Mouse (Mus musculus): ENCODE results near the gene Fcnb. TPM values are rescaled to one million over a fixed set of nuclear protein-coding genes. Genes with fewer than 3 reads are reported as not detected.

The Fcnb gene
- not detected in 2 replicates for polyA plus RNA-seq (2016; fragmentation: Nextera tagmentation; extraction: Ambion mirVana)

DNA sequence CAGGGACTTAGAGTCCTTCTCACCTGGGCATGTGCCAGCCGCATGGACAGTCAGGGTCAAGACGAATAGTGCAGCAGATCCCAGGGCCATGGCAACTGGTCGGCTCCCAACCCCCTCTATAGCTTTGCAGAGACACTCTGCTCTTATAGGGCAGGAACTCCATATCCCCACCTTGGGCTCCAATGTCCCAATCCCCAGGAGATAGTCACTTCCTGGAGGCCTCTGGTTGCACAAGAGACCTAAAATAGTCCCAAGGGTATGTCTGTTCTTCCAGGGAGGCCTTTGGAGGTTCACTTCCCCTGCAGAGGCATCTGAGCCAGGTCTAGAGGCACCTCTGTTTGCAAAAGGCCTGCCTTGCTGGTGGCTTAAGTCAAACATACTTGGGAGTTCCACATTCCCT, at the start of gene Fcnb:
Fcnb (minus strand) TSS at position 118 of the 400 bp plus-strand sequence.
- Histone ChIP-seq H3K4me3 (no peak within 1 kb of the TSS), H3K36me3 (replicated peaks) (no peaks in the 10 kb centered on the region), H3K9me3 (no peaks in the 10 kb centered on the region), H3K4me1 (peaks cover 11% of the 10 kb centered on the region), H3K27me3 (replicated peaks; ENCODE audit: low read depth, poor library complexity, severe bottlenecking) (no peaks in the 10 kb centered on the region), H3K27ac (replicated peaks) (no peak within 1 kb of the TSS)
- no peak for DNase-seq (ENCODE audit: low spot score)
- 86% methylated on average over 3 of the region's 3 CpGs for WGBS

DNA sequence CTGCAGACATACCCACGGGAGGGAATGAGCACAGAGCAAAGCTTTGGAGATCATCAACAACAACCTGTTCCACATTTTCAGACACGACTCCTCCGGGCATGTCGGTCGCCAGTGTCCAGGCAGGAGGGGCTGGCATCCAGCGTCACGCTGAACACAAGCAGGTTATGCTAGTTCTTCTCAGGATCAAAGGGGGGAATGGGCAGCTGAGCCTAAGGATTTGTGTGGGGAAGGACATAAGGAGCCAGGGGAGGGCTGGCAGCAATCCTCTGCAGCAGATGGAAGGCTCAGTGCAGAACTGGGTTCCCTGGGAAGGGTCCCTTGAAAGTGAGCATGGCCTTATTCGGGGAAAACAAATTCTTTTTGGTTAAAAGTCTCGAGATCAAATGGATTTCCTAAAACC, 49.1 kb upstream of the Fcnb start:
- no peak for DNase-seq (ENCODE audit: low spot score)

GRCm38 (mm10) chr2:28132117-28132516, 47.4 kb upstream of the Fcnb start:
- H3K27ac ChIP-seq (replicated peaks) = no peak overlapping the region
- no peaks in the 10 kb centered on the region for H3K9me3 ChIP-seq
- WGBS = 81% methylated on average over 4 of the region's 4 CpGs
- H3K27me3 ChIP-seq (replicated peaks; ENCODE audit: low read depth, poor library complexity, severe bottlenecking) = no peaks in the 10 kb centered on the region
- H3K36me3 ChIP-seq (replicated peaks) = no peaks in the 10 kb centered on the region
- DNase-seq (ENCODE audit: low spot score) = no peak
- no peaks in the 10 kb centered on the region for H3K4me1 ChIP-seq
- no peak overlapping the region for H3K4me3 ChIP-seq

More for the DNA sequence above, 49.1 kb upstream of the Fcnb start:
- Histone ChIP-seq H3K4me3 (no peak overlapping the region), H3K4me1 (peaks cover 8% of the 10 kb centered on the region; the same call in 1 of the 2 replicates), H3K27ac (replicated peaks) (no peak overlapping the region), H3K36me3 (replicated peaks) (no peaks in the 10 kb centered on the region), H3K9me3 (no peaks in the 10 kb centered on the region), H3K27me3 (replicated peaks; ENCODE audit: low read depth, poor library complexity, severe bottlenecking) (no peaks in the 10 kb centered on the region)
- WGBS = 85% methylated on average over 9 of the region's 9 CpGs

GRCm38 (mm10) chr2:28126763-28127438, 42.2 kb upstream of the Fcnb start:
- Histone ChIP-seq H3K27me3 (replicated peaks; ENCODE audit: low read depth, poor library complexity, severe bottlenecking) (no peaks in the 10 kb centered on the region), H3K36me3 (replicated peaks) (no peaks in the 10 kb centered on the region), H3K4me3 (no peak overlapping the region), H3K4me1 (peaks cover 7% of the 10 kb centered on the region), H3K9me3 (peaks cover 8% of the 10 kb centered on the region; the same call in 1 of the 2 replicates), H3K27ac (replicated peaks) (no peak overlapping the region)
- no peak for DNase-seq (ENCODE audit: low spot score)
- WGBS = 79% methylated on average over 12 of the region's 12 CpGs

DNA sequence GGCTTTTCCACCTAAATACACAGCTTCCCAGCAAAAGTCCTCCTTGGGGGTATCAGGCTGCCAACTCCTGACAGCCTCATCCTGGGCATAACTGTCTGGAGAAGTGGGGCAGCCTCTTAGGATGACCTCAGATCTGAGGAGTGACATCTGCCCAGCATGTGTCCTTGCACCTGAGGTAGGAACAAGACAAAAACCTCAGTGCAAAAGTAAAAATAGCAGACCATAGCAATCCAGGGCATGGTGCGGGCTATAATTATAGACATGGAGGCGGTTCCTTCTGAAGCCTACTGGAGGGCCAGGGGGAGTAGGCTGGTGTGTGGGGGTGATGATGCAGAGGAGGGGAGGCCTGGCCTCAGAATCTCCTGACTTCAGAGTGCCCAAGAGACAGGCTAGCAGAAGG, 39.2 kb upstream of the Fcnb start:
- Histone ChIP-seq H3K27me3 (replicated peaks; ENCODE audit: low read depth, poor library complexity, severe bottlenecking) (no peaks in the 10 kb centered on the region), H3K9me3 (peaks cover 11% of the 10 kb centered on the region; the same call in 1 of the 2 replicates), H3K27ac (replicated peaks) (no peak overlapping the region), H3K36me3 (replicated peaks) (no peaks in the 10 kb centered on the region), H3K4me3 (no peak overlapping the region), H3K4me1 (peaks cover 7% of the 10 kb centered on the region)
- no peak for DNase-seq (ENCODE audit: low spot score)
- 86% methylated on average over 2 of the region's 2 CpGs for WGBS

DNA sequence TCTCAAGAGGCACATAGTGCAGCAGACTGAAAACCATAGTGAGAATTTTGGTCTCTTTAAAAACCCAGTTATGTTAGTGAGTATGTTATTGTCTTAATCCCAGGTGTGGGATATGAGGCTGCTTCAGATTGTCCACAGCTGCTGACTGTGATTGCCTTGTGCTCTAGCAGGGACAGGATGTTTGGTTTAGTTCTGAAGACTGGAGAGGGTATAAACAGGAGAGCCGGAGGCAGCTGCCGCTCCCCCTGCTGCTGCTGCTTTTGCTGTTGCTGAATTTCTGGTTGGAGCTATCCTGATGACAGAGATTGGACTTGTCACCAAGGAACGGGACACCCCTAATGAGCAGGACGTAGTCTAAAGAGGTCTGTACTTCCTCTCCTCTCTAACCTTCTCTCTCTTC, 36.6 kb upstream of the Fcnb start:
- no peak for DNase-seq (ENCODE audit: low spot score)

GRCm38 (mm10) chr2:28120342-28120741, 35.7 kb upstream of the Fcnb start:
- no peak overlapping the region for H3K4me3 ChIP-seq
- DNase-seq (ENCODE audit: low spot score) = no peak
- H3K4me1 ChIP-seq = peaks cover 24% of the 10 kb centered on the region
- H3K27me3 ChIP-seq (replicated peaks; ENCODE audit: low read depth, poor library complexity, severe bottlenecking) = no peaks in the 10 kb centered on the region
- peaks cover 11% of the 10 kb centered on the region; the same call in 1 of the 2 replicates for H3K9me3 ChIP-seq
- WGBS = 91% methylated on average over 9 of the region's 9 CpGs
- no peak overlapping the region for H3K27ac ChIP-seq (replicated peaks)
- no peaks in the 10 kb centered on the region for H3K36me3 ChIP-seq (replicated peaks)

More for the DNA sequence above, 36.6 kb upstream of the Fcnb start:
- Histone ChIP-seq H3K36me3 (replicated peaks) (no peaks in the 10 kb centered on the region), H3K4me3 (no peak overlapping the region), H3K9me3 (peaks cover 11% of the 10 kb centered on the region; the same call in 1 of the 2 replicates), H3K27me3 (replicated peaks; ENCODE audit: low read depth, poor library complexity, severe bottlenecking) (no peaks in the 10 kb centered on the region), H3K4me1 (peaks cover 19% of the 10 kb centered on the region), H3K27ac (replicated peaks) (no peak overlapping the region)
- WGBS = 78% methylated on average over 4 of the region's 4 CpGs

DNA sequence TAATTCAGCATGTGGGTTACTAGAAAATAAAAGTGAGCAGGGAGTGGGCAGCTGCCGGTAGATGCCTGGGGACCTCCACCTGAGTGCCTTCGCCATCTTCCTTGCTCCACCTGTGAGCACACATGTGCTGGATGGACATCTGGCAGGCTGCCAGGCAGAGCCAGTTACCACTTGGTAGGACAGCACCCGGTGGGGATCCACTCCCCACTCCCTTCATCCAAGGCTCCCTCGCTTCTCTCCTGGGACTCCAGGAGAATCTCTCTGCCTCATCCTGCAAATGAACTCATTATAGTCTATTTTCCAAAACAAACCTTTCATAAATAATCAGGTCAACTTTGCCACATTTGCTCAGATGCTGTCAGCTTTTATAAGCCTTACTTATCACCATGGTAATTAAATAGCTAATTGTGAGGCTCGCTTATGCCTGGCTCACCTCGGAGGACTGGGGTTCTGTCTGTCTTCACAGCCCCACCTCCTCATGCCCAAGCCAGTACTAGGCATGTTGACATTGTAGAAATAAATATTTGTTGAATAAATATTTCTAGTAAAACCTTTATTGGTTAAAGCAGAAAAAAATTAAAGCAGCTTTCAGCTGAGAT, 33.9 kb upstream of the Fcnb start:
- no peak overlapping the region for H3K4me3 ChIP-seq
- H3K36me3 ChIP-seq (replicated peaks) = no peaks in the 10 kb centered on the region
- no peaks in the 10 kb centered on the region for H3K27me3 ChIP-seq (replicated peaks; ENCODE audit: low read depth, poor library complexity, severe bottlenecking)
- no peak overlapping the region for H3K27ac ChIP-seq (replicated peaks)
- H3K4me1 ChIP-seq = peaks cover 37% of the 10 kb centered on the region
- no peak for DNase-seq (ENCODE audit: low spot score)
- 62% methylated on average over 6 of the region's 6 CpGs for WGBS
- peaks cover 11% of the 10 kb centered on the region; the same call in 1 of the 2 replicates for H3K9me3 ChIP-seq

GRCm38 (mm10) chr2:28117490-28118308, 33.0 kb upstream of the Fcnb start:
- peak; percentile 31 for DNase-seq (ENCODE audit: low spot score)
- H3K9me3 ChIP-seq = peaks cover 4% of the 10 kb centered on the region; the same call in 1 of the 2 replicates
- WGBS = 55% methylated on average over 11 of the region's 11 CpGs
- no peak overlapping the region for H3K4me3 ChIP-seq
- no peaks in the 10 kb centered on the region for H3K27me3 ChIP-seq (replicated peaks; ENCODE audit: low read depth, poor library complexity, severe bottlenecking)
- no peaks in the 10 kb centered on the region for H3K36me3 ChIP-seq (replicated peaks)
- no peak overlapping the region for H3K27ac ChIP-seq (replicated peaks)
- H3K4me1 ChIP-seq = peaks cover 30% of the 10 kb centered on the region

- Histone ChIP-seq H3K4me1 (peaks cover 12% of the 10 kb centered on the region), H3K9me3 (no peaks in the 10 kb centered on the region), H3K4me3 (no peak overlapping the region), H3K27ac (replicated peaks) (no peak overlapping the region), H3K27me3 (replicated peaks; ENCODE audit: low read depth, poor library complexity, severe bottlenecking) (no peaks in the 10 kb centered on the region), H3K36me3 (replicated peaks) (no peaks in the 10 kb centered on the region)
- DNase-seq (ENCODE audit: low spot score) = no peak
- 64% methylated on average over 5 of the region's 5 CpGs for WGBS
Observed at GRCm38 (mm10) chr2:28108763-28109162, 24.1 kb upstream of the Fcnb start.

- no peak for DNase-seq (ENCODE audit: low spot score)
Observed at GRCm38 (mm10) chr2:28106002-28106401, 21.3 kb upstream of the Fcnb start.

DNA sequence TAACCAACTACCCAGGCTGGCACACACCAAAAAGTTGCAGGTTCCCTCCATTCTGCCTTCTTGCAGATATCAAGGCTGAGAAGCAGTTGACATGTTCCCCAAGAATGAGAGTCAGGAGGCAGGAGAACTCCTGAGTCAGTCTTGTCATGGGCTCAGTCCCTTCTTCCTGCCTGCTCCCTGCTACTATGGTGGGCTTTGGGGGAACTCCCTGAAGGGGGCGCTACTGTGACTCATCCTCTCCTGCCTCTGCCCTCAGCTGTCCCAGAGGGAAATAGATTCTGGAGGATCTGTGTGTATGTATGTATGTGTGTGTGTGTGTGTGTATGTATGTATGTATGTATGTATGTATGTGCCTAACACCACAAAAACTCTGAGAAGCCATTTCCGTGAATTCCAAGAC, 19.0 kb upstream of the Fcnb start:
- H3K4me1 ChIP-seq = peaks cover 6% of the 10 kb centered on the region
- no peaks in the 10 kb centered on the region for H3K36me3 ChIP-seq (replicated peaks)
- DNase-seq (ENCODE audit: low spot score) = no peak
- H3K9me3 ChIP-seq = no peaks in the 10 kb centered on the region
- H3K27ac ChIP-seq (replicated peaks) = no peak overlapping the region
- no peak overlapping the region for H3K4me3 ChIP-seq
- WGBS = 53% methylated on average over 2 of the region's 2 CpGs
- H3K27me3 ChIP-seq (replicated peaks; ENCODE audit: low read depth, poor library complexity, severe bottlenecking) = peaks cover 19% of the 10 kb centered on the region

More at GRCm38 (mm10) chr2:28106002-28106401, 21.3 kb upstream of the Fcnb start:
- Histone ChIP-seq H3K36me3 (replicated peaks) (no peaks in the 10 kb centered on the region), H3K27ac (replicated peaks) (no peak overlapping the region), H3K9me3 (no peaks in the 10 kb centered on the region), H3K27me3 (replicated peaks; ENCODE audit: low read depth, poor library complexity, severe bottlenecking) (no peaks in the 10 kb centered on the region), H3K4me3 (no peak overlapping the region), H3K4me1 (no peaks in the 10 kb centered on the region)
- 74% methylated on average over 2 of the region's 2 CpGs for WGBS

Data from embryonic facial prominence, embryonic 10.5 days (tissue).